Mouse (Mus musculus): ENCODE data around the gene Gpr107. TPM values are rescaled to one million over a fixed set of nuclear protein-coding genes. Genes with fewer than 3 reads are reported as not detected.

Gene Gpr107
- polyA plus RNA-seq (2021; fragmentation: Nextera tagmentation) = 3.9 and 9.9 TPM in 2 replicates
- long read RNA-seq, experiment 1, full-length matches to known transcripts = 88 of 120 reads
- long read RNA-seq, experiment 1, partial matches to known transcripts = 17 of 120 reads
- long read RNA-seq, experiment 1, other reads (novel, unspliced or antisense) = 15 of 120 reads
- long read RNA-seq, experiment 2, full-length matches to known transcripts = 15 of 25 reads
- long read RNA-seq, experiment 2, partial matches to known transcripts = 5 of 25 reads
- long read RNA-seq, experiment 2, other reads (novel, unspliced or antisense) = 5 of 25 reads

DNA sequence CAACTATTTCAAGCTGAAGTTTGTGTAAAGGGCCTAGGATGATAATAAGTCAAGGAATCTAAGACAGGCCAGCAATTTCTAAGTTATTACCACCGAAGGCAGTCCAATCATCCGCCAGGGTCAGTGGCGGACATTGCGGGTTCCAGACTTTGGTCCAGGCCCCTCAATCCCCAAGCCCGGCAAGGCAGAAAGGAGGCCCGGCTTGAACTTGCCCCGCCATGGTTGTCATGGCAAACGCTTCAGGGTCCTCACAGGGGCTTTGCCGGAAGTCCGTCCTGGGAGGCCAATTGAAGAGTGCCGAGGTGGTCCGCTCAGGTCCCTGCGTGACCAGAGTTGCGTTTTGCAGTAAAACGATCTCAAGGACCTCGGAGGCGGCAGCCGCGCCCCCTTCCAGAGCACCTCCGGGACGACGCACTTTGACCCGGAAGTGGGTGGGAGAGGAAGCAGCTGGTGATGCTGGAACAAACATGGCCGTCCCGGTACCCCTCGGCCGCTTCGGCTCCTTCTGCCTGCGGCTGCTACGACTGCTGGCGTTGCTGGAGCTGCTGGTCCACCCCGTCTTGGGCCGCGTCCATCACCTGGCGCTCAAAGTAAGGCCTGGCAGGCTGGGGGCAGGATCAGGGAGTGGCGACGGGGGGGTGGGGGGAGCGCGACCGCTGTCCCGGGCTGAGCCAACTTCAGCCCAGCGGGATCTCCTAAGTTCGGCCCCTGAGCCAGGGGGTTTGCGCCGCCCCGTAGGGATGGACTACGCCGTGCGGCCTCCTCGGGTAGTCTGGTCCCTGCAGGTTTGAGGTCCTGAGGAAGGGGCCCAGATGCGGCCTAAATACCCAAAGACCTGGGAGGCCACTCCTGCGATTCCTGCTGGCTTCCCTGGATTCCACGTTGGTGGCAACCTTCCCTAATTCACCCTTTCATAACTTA lies at the start of gene Gpr107:
Gpr107 (plus strand) TSS at position 425 of the 921 bp plus-strand sequence.

DNA sequence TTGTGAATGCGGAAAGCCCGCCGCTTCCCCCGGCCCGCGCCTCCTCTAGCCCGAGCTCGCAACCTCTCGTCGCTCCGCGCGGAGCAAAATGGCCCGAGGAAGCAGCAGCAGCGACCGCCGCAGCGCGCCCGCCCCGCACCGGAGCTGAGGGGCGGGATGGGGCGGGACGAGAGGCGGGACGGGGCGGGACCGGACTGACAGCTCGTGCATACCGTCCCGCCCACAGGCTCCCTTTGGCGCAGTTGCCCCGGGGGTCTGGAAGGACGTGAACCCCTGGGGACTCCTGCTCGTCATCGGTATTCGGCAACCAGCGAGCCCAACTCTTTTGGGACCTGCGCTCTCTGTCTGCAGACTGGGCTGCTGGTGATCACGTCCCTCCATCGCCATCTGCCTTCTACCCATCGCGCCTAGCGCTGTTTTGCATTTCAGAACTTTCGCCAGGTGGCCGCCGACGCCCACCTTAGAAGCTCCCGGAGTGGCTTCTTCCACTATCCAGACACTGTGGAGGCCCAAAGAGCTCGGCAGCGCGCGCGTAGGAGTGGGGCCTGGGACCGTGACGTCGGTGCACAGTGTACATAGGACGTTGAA lies 10.2 kb upstream of the Gpr107 start, which contains the start of gene Fnbp1:
Fnbp1 (minus strand) TSS at position 142 of the 588 bp plus-strand sequence.

DNA sequence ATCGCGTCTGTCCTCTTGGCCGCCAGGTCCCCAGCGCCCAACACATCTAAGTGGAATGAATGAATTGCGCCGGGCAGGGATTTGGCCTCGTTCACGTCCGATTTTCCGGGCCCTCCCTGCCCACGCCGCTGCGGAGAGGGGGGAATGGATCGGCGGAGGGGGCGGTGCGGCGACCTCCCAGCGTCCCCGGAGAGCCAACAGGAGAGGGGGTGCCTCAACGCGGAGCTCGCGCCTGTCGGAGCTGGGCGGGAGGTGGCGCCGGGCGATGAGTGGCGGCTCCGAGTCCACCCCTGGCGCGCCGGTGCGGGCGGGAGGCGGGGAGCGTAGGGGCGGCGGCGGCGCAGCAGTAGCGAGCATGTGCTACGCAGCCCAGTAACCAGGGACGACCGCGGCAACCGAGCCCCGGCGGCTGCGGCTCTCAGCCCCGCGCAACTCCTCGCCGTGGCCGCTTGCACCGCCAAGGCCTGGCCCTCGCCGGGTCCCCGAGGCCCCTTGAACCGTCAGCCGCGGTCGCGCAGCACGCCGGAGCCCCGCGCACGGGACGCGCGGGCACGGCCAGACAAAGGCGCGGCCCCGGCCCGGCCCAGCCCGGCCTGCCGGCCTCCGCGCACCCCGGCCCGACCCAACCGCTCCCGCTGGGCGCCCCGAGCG lies 93.5 kb downstream of the Gpr107 start, which contains the start of gene Ncs1:
Ncs1 (plus strand) TSS at position 333 of the 651 bp plus-strand sequence.

Other genes with a start within 250 kb of the Gpr107 start
- gene Ptges, start 222.5 kb upstream of the Gpr107 start, polyA plus RNA-seq (2021; fragmentation: Nextera tagmentation) = 2.1 and 3.7 TPM in 2 replicates
- gene Tor1b, start 199.4 kb upstream of the Gpr107 start, polyA plus RNA-seq (2021; fragmentation: Nextera tagmentation) = 16.7 and 21.6 TPM in 2 replicates
- gene Tor1a, start 184.4 kb upstream of the Gpr107 start, polyA plus RNA-seq (2021; fragmentation: Nextera tagmentation) = 57.6 and 78.1 TPM in 2 replicates
- gene BC005624, start 170.1 kb upstream of the Gpr107 start, polyA plus RNA-seq (2021; fragmentation: Nextera tagmentation) = 91.7 and 95.6 TPM in 2 replicates
- 20.8 and 25.0 TPM in 2 replicates for gene Usp20, start 170.0 kb upstream of the Gpr107 start, polyA plus RNA-seq (2021; fragmentation: Nextera tagmentation)
- gene Fnbp1, start 10.3 kb upstream of the Gpr107 start, polyA plus RNA-seq (2021; fragmentation: Nextera tagmentation) = 16.3 and 25.4 TPM in 2 replicates
- gene Ncs1, start 93.5 kb downstream of the Gpr107 start, polyA plus RNA-seq (2021; fragmentation: Nextera tagmentation) = 280 and 436 TPM in 2 replicates
- 0.20 and 0.23 TPM in 2 replicates for gene Hmcn2, start 162.1 kb downstream of the Gpr107 start, polyA plus RNA-seq (2021; fragmentation: Nextera tagmentation)

Measured in left cerebral cortex, adult 6 months (tissue).